Mouse (Mus musculus) activated CD4-positive, CD25-positive, alpha-beta regulatory T cell (primary cell): ENCODE data around the gene Slc5a8. TPM values are rescaled to one million over a fixed set of nuclear protein-coding genes. Genes with fewer than 3 reads are reported as not detected.

Experiments used
- polyA plus RNA-seq, 2 experiments: library from polyadenylated mRNA; unstranded; fragments of 100-300 nt; shearing (Covaris generic); gene quantifications; one replicate each; pipeline ENCODE4 v1.2.1; 2017

The Slc5a8 gene
- polyA plus RNA-seq = under 1 TPM in 1 of 2 experiments, not detected in 1; 0.09 TPM

DNA sequence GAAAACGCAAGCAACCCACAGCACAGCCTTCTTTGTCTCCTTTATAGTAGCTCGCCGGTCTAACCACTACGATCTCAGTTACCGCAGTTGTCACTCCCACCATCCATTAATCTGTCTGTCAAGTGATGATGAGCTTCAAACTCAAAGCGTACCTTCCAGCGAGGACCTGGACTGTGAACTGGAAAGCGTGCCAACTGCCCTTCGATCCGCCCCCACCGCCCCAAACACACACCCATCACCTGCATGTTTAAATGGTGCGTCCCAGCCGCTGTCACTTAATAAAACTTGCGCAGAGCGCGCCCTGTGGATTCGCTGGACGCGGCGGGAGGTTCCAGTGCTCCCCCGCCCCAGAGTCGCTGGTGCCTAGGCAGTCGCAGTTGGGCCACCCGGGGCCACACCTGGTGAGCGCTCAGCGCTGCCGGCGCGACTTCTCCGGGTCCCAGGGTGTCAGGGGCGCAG lies at the start of gene Slc5a8:
Slc5a8 (plus strand) TSS at position 361 of the 459 bp plus-strand sequence.

Other genes with a start within 250 kb of the Slc5a8 start
- 1 to 10 TPM; 2.6 to 5.5 TPM for gene Spic, start 201.0 kb upstream of the Slc5a8 start, polyA plus RNA-seq
- 10 to 100 TPM; 83.4 to 89.8 TPM for gene Arl1, start 155.1 kb upstream of the Slc5a8 start, polyA plus RNA-seq
- 10 to 100 TPM; 10.2 to 11.7 TPM for gene Utp20, start 59.2 kb upstream of the Slc5a8 start, polyA plus RNA-seq